Mouse (Mus musculus): ENCODE data around the gene Ctnna3. TPM values are rescaled to one million over a fixed set of nuclear protein-coding genes. Genes with fewer than 3 reads are reported as not detected.

Gene Ctnna3
- polyA plus RNA-seq, 1 experiment from 2014 or later = 0.39 TPM

DNA sequence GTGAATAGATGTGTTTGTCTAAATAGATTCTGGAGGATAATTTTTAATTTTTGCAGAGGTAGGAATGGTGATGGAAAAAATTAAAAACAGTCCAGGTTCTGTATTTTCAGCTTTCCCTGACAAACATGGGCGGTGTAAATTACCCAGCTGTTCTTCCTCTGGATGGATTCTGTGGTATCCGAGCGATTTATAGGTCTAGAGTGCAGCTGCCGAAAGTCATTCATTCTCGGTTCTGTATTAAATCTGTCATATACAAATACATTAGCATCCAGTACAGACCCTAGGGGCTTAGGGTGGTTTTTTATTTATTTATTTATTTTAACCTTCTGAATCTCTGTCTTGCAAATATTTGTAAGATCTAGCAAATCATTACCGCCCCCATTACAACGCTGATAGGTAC is 356.5 kb downstream of the Ctnna3 start:
- H3K4me1 ChIP-seq (ENCODE audit: insufficient read depth) = no peaks in the 10 kb centered on the region
- no peaks in the 10 kb centered on the region for H3K9me3 ChIP-seq (ENCODE audit: low read depth, low read length)
- H3K27me3 ChIP-seq (ENCODE audit: insufficient read depth, low read length) = no peaks in the 10 kb centered on the region
- 77% methylated on average over 7 of the region's 7 CpGs for WGBS
- H3K4me2 ChIP-seq = no peak overlapping the region
- no peak overlapping the region for H3K27ac ChIP-seq (ENCODE audit: low read depth)
- no peak overlapping the region for H3K4me3 ChIP-seq (ENCODE audit: low read depth, low read length)
- ATAC-seq (ENCODE audit: insufficient read depth) (no peak), DNase-seq (no peak)
- H3K9ac ChIP-seq = no peak overlapping the region
- H3K36me3 ChIP-seq (ENCODE audit: insufficient read depth) = no peaks in the 10 kb centered on the region
- TF ChIP-seq CTCF (IDR thresholded peaks at IDR 0.05; ENCODE audit: low read depth) = no peak

- no peak for TF ChIP-seq CTCF (IDR thresholded peaks at IDR 0.05; ENCODE audit: low read depth)
- Histone ChIP-seq H3K27ac (ENCODE audit: low read depth) (no peak overlapping the region), H3K4me1 (ENCODE audit: insufficient read depth) (no peaks in the 10 kb centered on the region; the same call in 1 of the 2 replicates), H3K9me3 (ENCODE audit: low read depth, low read length) (no peaks in the 10 kb centered on the region), H3K4me3 (ENCODE audit: low read depth, low read length) (no peak overlapping the region), H3K9ac (no peak overlapping the region), H3K27me3 (ENCODE audit: insufficient read depth, low read length) (no peaks in the 10 kb centered on the region), H3K4me2 (no peak overlapping the region), H3K36me3 (ENCODE audit: insufficient read depth) (no peaks in the 10 kb centered on the region)
- no peak for ATAC-seq (ENCODE audit: insufficient read depth)
- no peak for DNase-seq
- 82% methylated on average over 6 of the region's 6 CpGs for WGBS
Measured at GRCm38 (mm10) chr10:63803909-63804308, 374.0 kb downstream of the Ctnna3 start.

- no peak overlapping the region for H3K4me3 ChIP-seq (ENCODE audit: low read depth, low read length)
- WGBS = 89% methylated on average over 6 of the region's 6 CpGs
- ATAC-seq (ENCODE audit: insufficient read depth) = no peak
Measured at GRCm38 (mm10) chr10:63805551-63805950, 375.7 kb downstream of the Ctnna3 start.

GRCm38 (mm10) chr10:63806254-63806653 is 376.4 kb downstream of the Ctnna3 start:
- WGBS = 69% methylated on average over 1 of the region's 1 CpGs
- no peaks in the 10 kb centered on the region; the same call in 1 of the 2 replicates for H3K4me1 ChIP-seq (ENCODE audit: insufficient read depth)
- H3K9me3 ChIP-seq (ENCODE audit: low read depth, low read length) = no peaks in the 10 kb centered on the region
- no peak overlapping the region for H3K27ac ChIP-seq (ENCODE audit: low read depth)
- no peak overlapping the region for H3K4me3 ChIP-seq (ENCODE audit: low read depth, low read length)
- no peak overlapping the region for H3K9ac ChIP-seq
- ATAC-seq (ENCODE audit: insufficient read depth) (peak; percentile 62; the same call in 1 of the 2 replicates), DNase-seq (peak; percentile 75)
- no peak overlapping the region for H3K4me2 ChIP-seq
- no peaks in the 10 kb centered on the region for H3K27me3 ChIP-seq (ENCODE audit: insufficient read depth, low read length)
- no peaks in the 10 kb centered on the region for H3K36me3 ChIP-seq (ENCODE audit: insufficient read depth)
- TF ChIP-seq CTCF (IDR thresholded peaks at IDR 0.05; ENCODE audit: low read depth) = no peak

More at GRCm38 (mm10) chr10:63805551-63805950, 375.7 kb downstream of the Ctnna3 start:
- Histone ChIP-seq H3K4me1 (ENCODE audit: insufficient read depth) (no peaks in the 10 kb centered on the region; the same call in 1 of the 2 replicates), H3K27me3 (ENCODE audit: insufficient read depth, low read length) (no peaks in the 10 kb centered on the region), H3K36me3 (ENCODE audit: insufficient read depth) (no peaks in the 10 kb centered on the region), H3K4me2 (no peak overlapping the region), H3K9ac (no peak overlapping the region), H3K27ac (ENCODE audit: low read depth) (no peak overlapping the region), H3K9me3 (ENCODE audit: low read depth, low read length) (no peaks in the 10 kb centered on the region)
- DNase-seq = no peak
- TF ChIP-seq CTCF (IDR thresholded peaks at IDR 0.05; ENCODE audit: low read depth) = no peak

DNA sequence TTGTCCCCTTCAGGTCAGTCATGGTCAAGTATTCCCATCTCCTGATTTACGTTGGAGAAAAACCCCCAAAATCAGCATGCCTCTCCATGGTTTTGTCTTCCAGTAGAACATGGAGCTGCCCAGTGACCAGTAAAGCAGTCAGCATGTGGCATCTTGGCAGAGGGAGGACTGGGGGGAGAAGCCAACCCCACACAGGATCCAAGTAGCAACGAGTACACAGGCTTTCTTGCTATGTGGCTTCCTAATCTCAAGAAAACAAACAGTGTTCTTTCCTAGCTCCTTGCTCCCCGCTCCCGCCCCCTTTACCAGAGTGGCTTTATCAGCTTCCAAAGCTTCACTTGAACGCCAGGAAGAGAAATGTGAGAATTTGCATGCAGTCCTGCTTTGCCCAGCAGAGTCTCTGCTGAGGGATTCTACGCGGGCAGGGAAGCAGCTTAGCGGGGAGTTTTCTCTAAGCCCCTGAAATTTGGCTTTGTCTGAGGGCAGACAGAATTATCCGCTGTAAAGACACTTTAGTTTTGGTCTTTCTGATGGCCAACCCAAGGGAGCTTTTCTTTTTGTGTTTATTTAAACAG is 380.2 kb downstream of the Ctnna3 start:
- DNase-seq = peak; percentile 37
- H3K9me3 ChIP-seq (ENCODE audit: low read depth, low read length) = no peaks in the 10 kb centered on the region
- no peak overlapping the region for H3K4me2 ChIP-seq
- no peak for ATAC-seq (ENCODE audit: insufficient read depth)
- H3K4me3 ChIP-seq (ENCODE audit: low read depth, low read length) = no peak overlapping the region
- no peak overlapping the region for H3K9ac ChIP-seq
- H3K27ac ChIP-seq (ENCODE audit: low read depth) = no peak overlapping the region
- WGBS = 14% methylated on average over 9 of the region's 9 CpGs
- no peaks in the 10 kb centered on the region; the same call in 1 of the 2 replicates for H3K4me1 ChIP-seq (ENCODE audit: insufficient read depth)
- H3K27me3 ChIP-seq (ENCODE audit: insufficient read depth, low read length) = no peaks in the 10 kb centered on the region
- no peaks in the 10 kb centered on the region for H3K36me3 ChIP-seq (ENCODE audit: insufficient read depth)
- TF ChIP-seq CTCF (IDR thresholded peaks at IDR 0.05; ENCODE audit: low read depth) = no peak

GRCm38 (mm10) chr10:63839011-63839410 is 409.1 kb downstream of the Ctnna3 start:
- ATAC-seq (ENCODE audit: insufficient read depth) (no peak), DNase-seq (no peak)
- 69% methylated on average over 4 of the region's 4 CpGs for WGBS
- TF ChIP-seq CTCF (IDR thresholded peaks at IDR 0.05; ENCODE audit: low read depth) = no peak
- Histone ChIP-seq H3K4me1 (ENCODE audit: insufficient read depth) (no peaks in the 10 kb centered on the region), H3K27me3 (ENCODE audit: insufficient read depth, low read length) (no peaks in the 10 kb centered on the region), H3K4me3 (ENCODE audit: low read depth, low read length) (no peak overlapping the region), H3K4me2 (no peak overlapping the region), H3K9me3 (ENCODE audit: low read depth, low read length) (no peaks in the 10 kb centered on the region), H3K36me3 (ENCODE audit: insufficient read depth) (no peaks in the 10 kb centered on the region), H3K9ac (no peak overlapping the region), H3K27ac (ENCODE audit: low read depth) (no peak overlapping the region)

GRCm38 (mm10) chr10:63851946-63852345 is 422.0 kb downstream of the Ctnna3 start:
- H3K4me1 ChIP-seq (ENCODE audit: insufficient read depth) = no peaks in the 10 kb centered on the region
- ATAC-seq (ENCODE audit: insufficient read depth) (no peak), DNase-seq (peak; percentile 3)
- no peaks in the 10 kb centered on the region for H3K27me3 ChIP-seq (ENCODE audit: insufficient read depth, low read length)
- H3K4me2 ChIP-seq = no peak overlapping the region
- 45% methylated on average over 4 of the region's 4 CpGs for WGBS
- TF ChIP-seq CTCF (IDR thresholded peaks at IDR 0.05; ENCODE audit: low read depth) = no peak
- H3K9me3 ChIP-seq (ENCODE audit: low read depth, low read length) = no peaks in the 10 kb centered on the region
- H3K36me3 ChIP-seq (ENCODE audit: insufficient read depth) = no peaks in the 10 kb centered on the region
- H3K27ac ChIP-seq (ENCODE audit: low read depth) = no peak overlapping the region
- no peak overlapping the region for H3K4me3 ChIP-seq (ENCODE audit: low read depth, low read length)
- H3K9ac ChIP-seq = no peak overlapping the region

All from lung, embryonic 14.5 days (tissue).